Mouse (Mus musculus): ENCODE results near the gene Ferd3l.

Ferd3l gene

DNA sequence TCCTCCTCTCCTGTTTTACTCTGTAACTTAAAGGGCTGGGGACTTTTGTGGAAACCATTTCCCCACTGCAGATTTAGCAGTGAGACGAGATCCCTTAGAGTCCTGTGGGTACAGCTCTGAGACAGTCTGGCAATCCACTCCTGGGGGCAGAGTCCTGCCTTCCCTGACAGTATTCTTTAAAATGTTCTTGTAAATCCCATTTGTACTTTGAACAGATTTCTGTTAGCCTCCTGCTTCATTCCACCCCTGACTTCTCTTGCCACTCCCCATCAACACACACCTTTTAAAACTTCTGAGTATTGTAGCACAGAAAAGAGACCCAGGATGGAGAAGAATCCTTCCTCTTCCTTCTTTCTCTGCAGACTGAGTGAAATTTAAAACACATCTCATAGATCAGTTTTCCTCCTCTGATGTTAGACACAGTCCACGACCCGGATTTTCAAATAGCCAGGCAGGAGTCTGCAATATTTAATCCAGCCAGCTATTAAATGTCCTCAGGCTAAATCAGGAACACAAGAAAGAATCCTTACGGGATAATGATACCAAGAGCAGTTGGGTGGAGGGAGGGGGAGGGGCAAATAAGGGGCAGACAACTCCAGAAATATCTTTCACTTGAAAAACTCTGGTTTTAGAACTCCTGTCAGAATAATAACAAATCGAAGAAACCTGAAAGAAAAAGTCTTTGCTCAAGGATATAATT is 37.6 kb downstream of the Ferd3l start:
- in situ Hi-C loops (cut with MboI, MseI) = no loop called here

DNA sequence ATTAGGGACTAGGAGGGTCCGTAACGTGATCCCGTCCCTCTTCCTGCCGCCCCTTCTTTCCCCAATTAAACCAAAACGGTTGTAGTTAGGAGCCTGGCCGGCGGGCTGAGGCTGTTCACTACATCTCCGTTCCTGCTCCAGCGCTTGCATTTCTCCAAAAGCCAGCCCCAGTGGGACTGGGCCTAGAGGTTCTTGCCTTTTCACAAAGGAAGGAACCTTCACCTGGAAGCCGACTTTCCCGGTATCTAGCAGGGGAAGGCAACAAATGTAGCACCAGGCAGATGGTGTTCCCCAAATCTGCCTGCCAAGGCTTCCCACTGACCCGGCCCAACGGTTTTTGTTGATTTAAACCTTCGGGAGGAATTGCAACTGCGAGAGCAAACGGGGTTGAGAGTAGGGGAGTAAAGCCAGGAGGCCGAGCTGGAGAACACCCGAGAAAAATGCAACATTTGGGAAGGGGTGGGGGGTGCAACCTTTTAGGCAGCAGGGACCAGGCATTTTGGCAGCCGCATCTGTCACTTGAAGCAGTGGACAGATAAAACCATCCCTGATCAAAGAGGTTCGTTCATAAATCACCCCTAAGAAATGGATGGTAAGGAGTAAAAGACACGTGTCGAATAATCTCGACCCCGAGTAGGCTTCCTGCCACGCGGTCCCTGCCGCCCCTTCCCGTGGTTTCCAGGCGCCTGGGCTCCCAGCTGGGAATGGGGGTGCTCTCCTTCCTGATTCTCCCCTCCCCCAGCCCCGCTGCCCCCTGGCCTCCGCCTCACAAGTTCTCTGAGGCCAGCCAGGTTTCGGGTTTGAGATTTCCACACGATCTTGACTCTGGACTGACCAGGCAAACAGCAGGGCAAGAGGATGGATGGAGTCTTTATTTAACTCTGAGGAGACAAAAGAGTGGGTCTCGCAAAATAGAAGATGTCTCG is 38.5 kb downstream of the Ferd3l start:
- in situ Hi-C loops (cut with MboI, MseI) = no loop called here

DNA sequence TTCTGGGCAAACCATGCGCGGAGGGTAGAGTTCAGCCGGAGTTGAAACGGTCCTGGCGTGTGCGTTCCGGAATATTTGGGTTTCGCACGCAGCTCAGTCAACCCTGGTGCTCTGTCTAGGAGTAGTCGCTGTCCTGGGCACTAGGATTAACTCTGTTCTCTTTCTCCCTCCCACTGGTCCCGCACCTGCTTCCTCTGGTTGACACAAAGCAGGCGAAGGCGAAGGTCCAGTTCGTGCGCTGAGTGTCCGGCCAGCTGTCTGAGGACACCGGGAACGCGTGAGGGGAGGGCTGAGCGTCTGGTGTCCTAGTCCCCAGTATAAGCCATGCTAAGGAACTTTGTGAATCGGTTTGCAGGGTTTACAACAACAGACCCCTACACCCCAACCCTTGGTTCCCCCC is 39.3 kb downstream of the Ferd3l start:
- in situ Hi-C loops (cut with MboI, MseI) = no loop called here

DNA sequence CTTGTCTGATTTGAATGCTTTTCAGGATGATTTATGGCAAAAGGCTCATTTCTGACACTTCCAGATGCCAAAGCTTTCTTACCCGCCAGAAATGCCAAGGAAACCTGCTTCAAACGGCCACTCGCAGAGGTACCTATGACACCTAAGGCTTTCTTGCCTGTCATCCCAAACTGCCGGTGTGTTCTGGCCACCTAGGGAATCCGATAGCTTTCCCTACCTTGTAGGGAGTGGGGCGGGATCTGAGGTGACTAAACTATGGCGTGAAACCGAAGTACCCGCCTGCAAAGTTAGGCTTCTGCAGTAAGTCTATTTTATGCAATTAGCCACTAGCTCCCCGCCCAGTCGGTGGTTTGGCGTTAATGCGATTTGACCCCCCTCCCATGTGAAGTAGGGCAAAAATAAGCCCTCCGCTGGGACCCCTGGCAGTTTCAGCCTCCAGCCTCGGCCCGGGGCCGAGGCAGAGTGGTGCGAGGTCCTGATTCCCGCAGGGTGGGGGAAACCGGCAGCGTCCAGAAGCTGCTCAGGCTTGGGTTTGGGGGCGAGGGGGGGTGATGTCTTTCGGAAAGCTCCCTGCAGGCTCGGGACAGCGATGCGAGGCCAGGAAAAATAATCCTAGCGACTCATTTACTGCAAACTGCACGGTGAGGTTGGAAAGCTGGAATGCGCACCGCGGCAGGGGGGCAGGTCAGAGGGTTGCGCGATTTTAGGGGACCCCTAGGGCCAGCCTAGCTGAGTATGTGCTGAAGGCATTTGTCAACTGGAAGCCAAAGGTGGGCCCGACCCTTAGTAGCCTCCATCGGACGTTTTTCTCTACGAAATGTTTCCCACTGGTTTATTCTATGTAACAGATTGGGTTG is 40.0 kb downstream of the Ferd3l start:
- in situ Hi-C loops (cut with MboI, MseI) = no loop called here

DNA sequence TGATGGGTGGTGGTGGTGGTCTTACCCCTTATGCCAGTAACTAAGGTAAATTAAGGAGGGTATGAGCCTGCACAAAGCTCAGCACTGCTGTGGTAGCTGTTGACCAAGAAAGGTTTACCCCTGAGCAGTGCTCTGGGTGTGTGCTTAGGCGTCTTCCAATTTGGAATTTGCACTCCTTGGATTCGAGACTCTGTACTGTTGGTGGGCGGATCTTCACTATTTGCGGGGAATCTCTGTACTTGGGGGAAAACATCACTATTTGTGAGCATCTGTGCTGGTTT is 40.6 kb downstream of the Ferd3l start:
- in situ Hi-C loops (cut with MboI, MseI) = no loop called here
